Mouse (Mus musculus) MEL-GATA-1-ER (cell line): ENCODE measurements around the gene Vwa8.

Experiments
- DNase-seq: peaks from one replicate; pipeline ENCODE4 v3.0.0-alpha.2; 2012; ENCODE audit warnings: low read depth; ENCODE audit errors: extremely low read depth

Vwa8 gene

DNA sequence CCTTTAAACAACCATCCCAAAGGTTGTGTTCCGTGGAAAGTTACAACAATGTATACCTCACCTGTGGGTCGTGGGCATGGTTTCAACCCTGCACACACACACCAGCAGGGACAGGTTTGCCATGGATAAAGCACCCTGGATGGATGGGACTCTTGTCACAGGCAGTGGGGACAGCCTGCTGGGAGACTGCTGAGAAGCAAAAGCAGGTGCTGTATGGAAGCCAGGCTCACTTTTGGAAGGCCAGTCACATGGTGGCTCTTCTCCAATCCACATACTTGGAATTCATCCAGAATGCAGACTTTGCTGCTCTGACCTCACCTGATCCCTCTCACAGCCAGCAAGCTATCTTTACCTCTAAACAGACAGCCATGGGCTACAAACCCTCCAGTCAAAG lies 292.0 kb downstream of the Vwa8 start:
- DNase-seq, result no peak

DNA sequence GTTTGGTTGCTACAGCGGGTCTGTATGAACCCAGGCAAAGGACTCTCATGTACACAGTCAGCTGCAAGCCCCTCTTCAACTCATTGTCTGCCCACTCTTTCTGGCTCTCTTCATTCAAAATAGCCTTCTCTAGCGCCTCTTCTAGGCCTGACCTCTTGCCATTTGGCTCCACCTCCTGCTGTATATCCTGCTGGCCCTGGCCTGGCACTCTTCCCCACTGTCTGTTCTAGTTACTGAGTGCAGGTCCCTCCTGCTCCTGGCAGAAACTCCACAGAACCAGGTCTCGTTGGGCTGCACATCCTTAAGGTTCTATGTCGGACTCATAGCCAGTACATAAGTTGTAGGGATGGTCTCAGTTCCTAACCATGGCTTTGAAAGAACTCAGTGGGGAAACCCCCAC lies 293.5 kb downstream of the Vwa8 start:
- no peak for DNase-seq

DNA sequence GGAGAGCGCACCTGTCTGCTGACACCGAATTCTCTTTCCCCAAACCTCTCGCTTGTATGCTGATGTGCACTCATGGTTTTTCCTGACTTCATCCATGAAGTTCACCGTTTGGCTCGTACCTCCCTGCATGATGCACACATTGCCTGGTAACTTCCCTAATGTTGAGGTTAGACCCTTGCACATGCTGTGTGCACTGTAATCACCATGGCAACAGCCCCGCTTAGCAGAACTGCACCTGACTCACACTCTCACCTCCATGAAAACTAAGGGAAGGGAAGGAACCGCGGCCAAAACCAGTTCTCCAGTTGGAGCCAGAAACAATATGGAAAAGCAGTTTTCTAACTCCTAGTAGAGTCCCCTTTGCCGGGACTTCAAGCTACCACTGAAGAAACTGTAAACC lies 294.8 kb downstream of the Vwa8 start:
- DNase-seq, result no peak

DNA sequence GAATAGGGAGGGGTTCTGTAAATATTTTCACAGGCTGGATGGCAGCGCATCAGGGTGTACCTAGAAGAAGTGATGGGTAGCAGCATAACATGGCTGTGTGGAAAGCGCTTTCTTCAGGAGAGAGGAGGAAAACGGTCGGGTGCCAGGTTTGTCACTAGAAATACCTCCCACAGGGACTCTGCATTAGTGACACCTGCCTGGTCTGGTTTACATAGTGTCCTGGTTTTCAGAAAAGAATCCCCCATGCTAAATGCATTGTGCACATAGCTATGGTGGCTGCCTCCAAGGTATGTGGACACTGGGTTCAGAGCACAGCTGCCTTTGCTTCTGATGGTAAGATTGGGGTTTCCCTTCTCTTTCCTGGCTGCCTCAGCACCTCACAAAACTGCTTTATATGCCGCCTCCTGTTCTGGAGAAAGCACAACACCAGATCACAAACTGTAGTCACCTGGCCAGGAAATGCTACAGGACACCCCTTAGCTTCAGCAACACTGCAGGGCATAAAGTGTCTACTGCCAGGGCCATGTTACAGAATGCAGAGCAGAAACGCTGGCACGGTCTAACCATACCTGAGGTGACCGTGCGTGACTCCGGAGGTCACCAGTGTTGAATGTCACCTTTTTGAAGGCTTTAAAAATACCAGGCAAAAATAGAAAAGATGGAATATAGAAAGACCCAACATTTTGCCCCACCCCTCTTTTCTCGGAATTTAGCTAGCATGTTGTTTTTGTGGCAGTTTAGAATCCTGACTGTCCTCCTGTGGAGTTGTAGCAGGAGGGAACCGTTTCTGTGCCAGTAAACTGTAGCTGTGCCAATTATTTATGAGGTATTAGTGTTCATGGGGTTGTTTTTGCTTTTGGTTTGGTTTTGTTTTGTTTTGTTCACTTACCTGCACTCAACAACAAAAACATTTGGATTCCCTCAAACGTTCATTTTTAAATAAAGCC lies 295.7 kb downstream of the Vwa8 start:
- no peak for DNase-seq

GRCm38 (mm10) chr14:79151711-79152110 lies 302.9 kb downstream of the Vwa8 start:
- no peak for DNase-seq

DNA sequence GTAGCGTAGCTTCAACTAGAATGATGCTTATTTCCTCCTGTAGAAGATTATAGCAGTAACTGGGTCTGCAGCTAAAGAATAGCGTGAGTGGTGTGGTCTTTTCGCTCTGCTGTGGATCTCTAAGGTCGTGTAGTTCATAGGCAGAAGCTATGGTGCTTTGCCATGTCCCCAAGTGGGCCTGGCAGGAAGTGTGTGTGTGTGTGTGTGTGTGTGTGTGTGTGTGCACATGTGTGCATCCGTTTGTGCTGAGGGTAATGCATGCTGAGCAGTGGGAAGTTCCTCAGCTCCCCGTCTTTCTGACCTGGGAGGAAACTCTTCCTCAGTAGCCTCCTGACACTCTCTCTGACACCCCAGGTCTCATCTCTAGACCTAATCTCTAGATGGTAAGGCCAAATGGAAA lies 305.0 kb downstream of the Vwa8 start:
- DNase-seq, result no peak

- no peak for DNase-seq
Observed at GRCm38 (mm10) chr14:79154961-79155360, 306.1 kb downstream of the Vwa8 start.

DNA sequence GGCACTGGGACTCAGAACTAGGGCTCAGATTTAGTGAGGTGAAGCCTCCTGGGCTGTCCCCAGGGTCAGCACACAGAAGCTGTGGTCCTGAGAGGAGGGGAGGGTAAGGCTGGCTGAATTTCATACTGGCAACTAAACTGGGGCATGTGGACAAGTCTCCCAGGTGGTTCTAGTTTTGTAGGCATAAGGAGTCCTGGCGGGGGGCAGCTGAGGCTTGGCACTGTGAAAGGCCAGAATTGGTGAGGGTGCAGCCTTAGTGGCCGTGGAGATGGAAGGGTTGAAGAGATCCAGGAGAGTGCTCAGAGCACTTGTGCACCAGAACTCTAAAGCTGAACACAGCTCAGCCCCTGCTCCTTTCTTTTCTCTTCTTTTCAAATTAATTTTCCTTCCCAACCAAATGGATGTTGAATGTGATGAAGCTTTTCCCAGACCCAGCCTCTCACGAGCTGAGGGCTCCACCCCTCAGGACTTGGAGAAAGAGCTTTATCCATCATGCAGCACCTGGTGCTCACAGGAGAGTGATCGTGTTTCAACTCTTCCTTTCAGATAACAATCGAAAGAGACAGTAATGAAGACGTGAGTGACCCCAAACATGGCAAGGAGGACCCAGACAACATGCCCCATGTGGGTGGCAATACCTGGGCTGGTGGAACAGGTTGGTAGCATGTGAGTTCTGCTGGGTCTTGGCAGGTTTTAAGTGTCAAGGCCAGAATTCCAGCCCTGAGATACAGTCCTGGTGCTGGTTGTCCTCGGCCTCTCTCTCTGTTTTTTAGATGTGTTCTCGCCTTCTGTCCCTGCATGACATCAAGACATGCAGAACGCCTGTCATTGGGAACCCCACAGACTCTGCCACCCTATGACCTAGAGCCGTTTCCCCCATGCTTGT lies 307.9 kb downstream of the Vwa8 start:
- no peak for DNase-seq

DNA sequence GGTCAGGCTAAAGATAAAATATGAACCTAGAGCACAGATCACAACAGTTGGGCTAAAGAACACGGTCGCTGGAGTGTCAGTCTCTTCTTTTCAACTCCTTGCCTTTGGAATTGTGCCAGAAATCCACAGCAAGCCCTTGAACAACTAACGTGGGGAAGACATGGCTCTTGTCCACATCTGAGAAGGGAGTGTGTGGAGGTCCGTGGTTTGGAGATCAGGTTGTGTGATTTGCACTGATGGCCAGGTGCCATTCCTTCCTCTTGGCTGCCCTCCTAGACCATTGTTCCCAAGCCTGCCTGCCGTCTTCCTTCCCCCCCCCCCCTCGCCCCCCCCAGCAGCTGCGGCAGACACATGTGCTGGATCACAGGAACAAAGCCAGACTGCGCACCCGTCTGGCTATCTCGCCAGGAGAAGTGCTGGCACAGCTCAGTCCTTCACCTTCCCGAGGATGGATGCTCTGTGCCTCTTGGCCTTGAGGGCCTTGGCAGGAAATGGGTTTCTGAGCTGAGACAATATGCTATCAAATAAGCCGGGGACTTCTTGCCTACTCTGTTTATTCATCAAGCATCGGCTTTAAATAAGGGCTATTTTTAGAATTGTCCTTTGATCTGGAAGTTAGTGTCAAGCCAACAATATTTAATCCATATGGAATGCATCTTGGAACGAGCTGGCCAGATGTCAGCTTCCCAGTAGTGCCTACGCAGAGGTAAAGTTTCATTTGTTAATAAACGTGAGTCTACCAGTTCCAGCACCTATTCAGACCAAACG lies 308.8 kb downstream of the Vwa8 start:
- no peak for DNase-seq

- DNase-seq, result no peak
Observed at GRCm38 (mm10) chr14:79158219-79158521, 309.3 kb downstream of the Vwa8 start.

GRCm38 (mm10) chr14:79158673-79159200 lies 309.9 kb downstream of the Vwa8 start:
- no peak for DNase-seq

GRCm38 (mm10) chr14:79159451-79159850 lies 310.6 kb downstream of the Vwa8 start:
- DNase-seq, result no peak

DNA sequence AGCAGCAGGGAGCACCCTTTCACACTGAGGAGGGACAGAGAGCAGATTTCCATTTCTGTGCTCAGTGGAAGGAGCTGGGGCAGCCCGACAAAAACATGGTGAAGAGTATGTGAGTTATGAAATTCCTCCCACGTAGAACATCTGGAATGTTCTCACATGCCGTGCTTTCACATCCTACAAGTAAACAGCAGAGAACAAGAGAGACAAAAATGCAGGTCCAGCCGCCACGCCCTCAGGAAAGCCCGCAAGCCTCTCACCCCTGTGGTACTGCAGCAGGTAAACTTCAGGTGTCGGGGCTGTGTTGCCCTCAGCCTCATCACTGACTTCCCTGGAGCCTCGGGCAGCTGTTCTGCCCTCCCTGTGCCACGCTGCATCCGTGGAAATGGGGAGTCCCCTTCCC lies 311.6 kb downstream of the Vwa8 start:
- no peak for DNase-seq

GRCm38 (mm10) chr14:79160966-79161365 lies 312.1 kb downstream of the Vwa8 start:
- DNase-seq, result no peak

DNA sequence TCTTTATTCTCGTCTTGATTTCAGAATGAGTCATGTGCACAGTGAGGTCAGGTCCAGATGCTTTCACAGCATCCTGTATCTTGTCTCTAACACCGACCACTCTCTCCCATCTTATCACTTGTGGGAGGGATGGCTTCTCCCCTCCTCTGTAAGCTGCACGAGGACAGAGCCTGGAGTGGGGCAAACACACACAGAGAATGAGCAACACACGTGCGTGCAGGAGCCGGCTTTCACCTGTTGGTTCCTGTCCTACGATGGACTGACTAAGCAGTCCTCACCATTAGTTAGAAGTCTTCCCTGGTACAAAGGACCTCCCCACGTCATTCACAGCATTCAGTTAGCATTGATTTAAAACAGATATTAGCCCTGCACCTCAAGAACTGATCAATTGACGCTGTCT lies 312.9 kb downstream of the Vwa8 start:
- no peak for DNase-seq

DNA sequence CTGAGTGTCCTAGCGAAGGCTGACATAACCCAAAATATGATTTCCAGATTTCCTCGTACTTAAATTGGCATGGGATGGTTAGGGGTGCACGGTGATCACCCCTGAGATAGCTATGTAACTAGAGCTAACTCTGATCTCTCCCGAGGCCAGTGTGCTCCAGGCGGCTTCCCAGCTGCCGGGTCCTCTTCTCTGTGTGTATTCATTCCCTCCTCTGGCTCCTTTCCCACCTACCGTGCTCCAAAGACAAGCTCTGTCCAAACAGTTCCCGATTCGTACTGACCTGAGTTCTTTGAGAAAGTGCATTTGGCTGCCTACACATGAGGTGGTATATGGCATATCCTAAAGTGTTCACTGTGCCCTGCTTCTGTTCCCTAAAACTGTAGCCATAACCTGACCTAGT lies 313.8 kb downstream of the Vwa8 start:
- no peak for DNase-seq

GRCm38 (mm10) chr14:79164334-79164733 lies 315.5 kb downstream of the Vwa8 start:
- DNase-seq, result no peak

DNA sequence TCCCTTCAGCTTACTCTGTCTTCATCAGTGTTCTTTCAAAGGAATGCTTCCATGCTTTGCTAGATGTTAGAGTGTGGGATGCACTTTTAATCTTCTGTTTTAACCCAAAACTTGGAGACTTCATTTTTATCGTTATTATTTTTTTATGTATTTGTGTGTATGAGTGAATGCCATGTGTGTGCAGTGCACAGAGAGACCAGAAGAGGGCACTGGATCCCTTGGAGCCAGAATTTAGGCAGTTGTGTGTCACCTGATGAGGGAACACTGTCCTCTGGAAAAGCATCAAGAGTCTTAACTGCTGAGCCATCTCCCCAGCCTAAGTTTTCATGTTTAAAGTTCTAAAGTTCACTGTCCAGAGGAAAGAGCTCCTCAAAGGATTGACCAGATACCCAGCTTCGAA lies 316.1 kb downstream of the Vwa8 start:
- no peak for DNase-seq

DNA sequence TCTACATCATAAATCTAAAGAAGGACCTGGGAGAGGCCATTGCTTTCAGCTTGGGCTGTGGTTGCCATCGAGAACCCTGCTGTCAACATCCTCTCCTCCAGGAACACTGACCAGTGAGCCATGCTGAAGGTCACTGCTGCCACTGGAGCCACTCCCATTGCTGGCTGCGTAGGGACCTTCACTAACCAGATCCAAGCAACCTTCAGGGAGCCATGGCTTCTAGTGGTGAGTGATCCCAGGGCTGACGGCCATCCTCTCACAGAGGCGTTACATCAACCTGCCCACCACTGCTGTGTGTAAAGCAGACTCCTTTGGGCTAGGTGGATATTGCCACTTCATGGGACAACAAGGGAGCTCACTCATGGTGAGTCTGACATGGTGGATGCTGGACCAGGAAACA lies 325.7 kb downstream of the Vwa8 start:
- DNase-seq, result no peak

DNA sequence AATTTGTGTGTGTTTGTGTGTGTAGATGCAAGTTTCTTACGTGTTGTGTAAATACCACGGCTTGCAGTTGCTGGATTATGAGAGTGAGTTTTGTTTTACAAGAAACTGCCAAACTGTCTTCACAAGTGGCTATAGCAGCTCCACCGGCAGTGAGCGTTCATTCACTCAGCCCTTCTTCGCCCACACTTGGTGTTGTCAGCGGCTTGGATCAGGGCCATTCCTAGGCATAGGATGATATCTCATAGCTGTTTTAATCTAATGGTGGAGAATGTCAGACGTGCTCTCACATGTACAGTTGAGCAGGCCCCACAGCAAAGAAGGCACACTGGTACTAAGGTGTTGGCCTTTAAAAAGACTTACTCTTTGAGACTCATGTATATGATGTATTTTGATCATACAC lies 328.9 kb downstream of the Vwa8 start:
- DNase-seq, result no peak

GRCm38 (mm10) chr14:79178247-79178646 lies 329.4 kb downstream of the Vwa8 start:
- no peak for DNase-seq
